Mouse (Mus musculus): ENCODE measurements at regions not wholly inside any gene's neighbourhood (a gene's known extent, or its start where the extent isn't known, plus 50 kb on each side); places are given as distances from the start of the nearest gene placed in this dataset.
A peak's percentile ranks its signal among the peaks of the same experiment; 100 is the strongest.

DNA sequence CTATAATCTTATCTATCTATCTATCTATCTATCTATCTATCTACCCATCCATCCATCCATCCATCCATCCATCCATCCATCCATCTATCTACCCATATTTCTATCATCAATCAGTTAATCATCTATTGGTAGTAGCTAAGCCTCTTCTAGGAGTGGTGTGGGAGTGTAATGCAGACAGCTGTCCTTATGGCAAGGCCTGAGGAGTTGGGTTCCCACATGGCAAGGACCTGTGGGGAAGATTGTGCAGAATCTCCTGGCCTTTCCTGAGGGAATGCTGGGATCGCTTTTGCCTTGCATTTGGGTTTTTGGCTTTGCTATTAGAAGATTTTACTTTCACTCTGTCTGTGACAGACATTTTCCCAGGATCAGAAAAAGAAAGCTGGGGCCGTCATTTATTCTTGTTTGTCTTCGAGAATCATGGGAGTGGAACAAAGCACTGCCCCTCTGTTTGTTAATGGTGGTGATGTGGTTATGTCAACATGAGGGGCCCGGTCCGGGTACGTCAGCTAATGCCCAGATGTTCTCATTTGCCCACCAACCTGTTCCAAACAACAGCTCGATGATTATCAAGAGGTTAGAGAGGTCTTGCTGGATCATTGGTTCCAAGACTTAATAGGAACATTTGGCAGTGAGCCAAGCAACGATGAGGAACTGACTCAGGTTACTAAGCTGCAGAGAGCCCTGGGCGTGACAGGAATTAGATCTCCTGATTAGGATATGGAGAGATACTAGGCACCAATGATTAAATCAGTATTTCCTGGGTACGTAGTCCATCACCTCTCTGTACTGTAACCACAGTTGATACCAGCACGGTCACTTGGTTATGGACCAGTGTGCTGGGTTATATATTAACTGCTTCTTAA lies 249.0 kb upstream of the Dusp10 start:
- Histone ChIP-seq H3K27ac (ENCODE audit: low read depth, low read length) (no peak overlapping the region), H3K36me3 (ENCODE audit: insufficient read depth, low read length) (no peaks in the 10 kb centered on the region), H3K9ac (replicated peaks; ENCODE audit: low read length, poor library complexity, severe bottlenecking) (no peak overlapping the region), H3K9me3 (ENCODE audit: low read length) (no peaks in the 10 kb centered on the region), H3K4me1 (ENCODE audit: insufficient read depth, low read length) (no peaks in the 10 kb centered on the region), H3K4me2 (ENCODE audit: low read depth, low read length, poor library complexity, severe bottlenecking) (no peak overlapping the region), H3K27me3 (ENCODE audit: insufficient read depth, low read length) (no peaks in the 10 kb centered on the region), H3K4me3 (ENCODE audit: low read depth, low read length) (no peak overlapping the region)
- no peak for TF ChIP-seq CTCF (IDR thresholded peaks at IDR 0.05)
- ATAC-seq (ENCODE audit: low FRiP score) (no peak), DNase-seq (ENCODE audit: low spot score) (no peak)
- 62% methylated on average over 11 of the region's 11 CpGs for WGBS

DNA sequence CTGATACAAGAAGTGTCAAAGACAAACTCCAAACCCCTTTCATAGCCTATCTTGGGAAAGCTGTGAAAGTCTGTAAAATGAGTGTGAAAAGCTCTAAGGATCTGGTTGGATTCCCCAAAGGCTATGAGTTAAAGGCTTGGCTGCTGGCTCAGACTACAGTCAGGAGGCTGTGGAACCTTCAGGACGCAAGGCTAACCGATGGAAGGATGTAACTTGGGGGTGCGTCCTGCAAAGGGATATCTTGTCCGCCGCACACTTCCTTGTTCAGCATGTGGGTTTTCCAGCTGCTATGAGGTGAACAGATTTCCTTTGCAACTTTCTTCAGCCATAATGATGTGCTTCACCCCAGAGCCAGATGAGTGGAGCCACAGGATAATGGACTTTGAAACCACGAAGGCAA lies 240.3 kb upstream of the Dusp10 start:
- no peak overlapping the region for H3K9ac ChIP-seq (replicated peaks; ENCODE audit: low read length, poor library complexity, severe bottlenecking)
- ATAC-seq (ENCODE audit: low FRiP score) (no peak), DNase-seq (ENCODE audit: low spot score) (no peak)
- H3K27me3 ChIP-seq (ENCODE audit: insufficient read depth, low read length), result no peaks in the 10 kb centered on the region
- no peak overlapping the region for H3K4me2 ChIP-seq (ENCODE audit: low read depth, low read length, poor library complexity, severe bottlenecking)
- no peak overlapping the region for H3K27ac ChIP-seq (ENCODE audit: low read depth, low read length)
- no peaks in the 10 kb centered on the region for H3K36me3 ChIP-seq (ENCODE audit: insufficient read depth, low read length)
- TF ChIP-seq CTCF (IDR thresholded peaks at IDR 0.05), result no peak
- no peaks in the 10 kb centered on the region for H3K9me3 ChIP-seq (ENCODE audit: low read length)
- H3K4me3 ChIP-seq (ENCODE audit: low read depth, low read length), result no peak overlapping the region
- no peaks in the 10 kb centered on the region for H3K4me1 ChIP-seq (ENCODE audit: insufficient read depth, low read length)
- WGBS, result 85% methylated on average over 6 of the region's 6 CpGs

DNA sequence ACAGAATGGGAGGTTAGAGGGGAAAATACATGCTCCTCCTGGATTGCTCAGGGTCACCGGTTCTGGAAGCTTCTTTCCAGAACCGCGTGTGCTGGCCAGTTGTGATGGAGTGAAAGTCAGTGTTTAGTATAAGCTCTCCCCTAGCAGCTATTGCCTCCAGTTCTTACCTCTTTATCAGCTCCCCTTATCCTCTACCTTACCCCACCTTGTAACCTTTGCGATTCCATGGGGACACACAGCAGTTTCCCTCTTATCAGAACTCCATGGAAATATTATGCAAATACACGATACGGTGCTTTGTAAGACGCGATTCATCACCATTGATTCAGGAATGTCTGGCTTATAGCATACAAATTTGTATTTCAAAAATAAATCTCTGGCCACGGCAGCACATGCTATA lies 232.9 kb upstream of the Dusp10 start:
- Histone ChIP-seq H3K4me2 (ENCODE audit: low read depth, low read length, poor library complexity, severe bottlenecking) (no peak overlapping the region), H3K27me3 (ENCODE audit: insufficient read depth, low read length) (no peaks in the 10 kb centered on the region), H3K27ac (ENCODE audit: low read depth, low read length) (no peak overlapping the region), H3K4me1 (ENCODE audit: insufficient read depth, low read length) (no peaks in the 10 kb centered on the region), H3K36me3 (ENCODE audit: insufficient read depth, low read length) (no peaks in the 10 kb centered on the region), H3K9me3 (ENCODE audit: low read length) (no peaks in the 10 kb centered on the region), H3K4me3 (ENCODE audit: low read depth, low read length) (no peak overlapping the region), H3K9ac (replicated peaks; ENCODE audit: low read length, poor library complexity, severe bottlenecking) (no peak overlapping the region)
- no peak for DNase-seq (ENCODE audit: low spot score)
- no peak for TF ChIP-seq CTCF (IDR thresholded peaks at IDR 0.05)
- ATAC-seq (ENCODE audit: low FRiP score), result no peak
- 84% methylated on average over 9 of the region's 9 CpGs for WGBS

DNA sequence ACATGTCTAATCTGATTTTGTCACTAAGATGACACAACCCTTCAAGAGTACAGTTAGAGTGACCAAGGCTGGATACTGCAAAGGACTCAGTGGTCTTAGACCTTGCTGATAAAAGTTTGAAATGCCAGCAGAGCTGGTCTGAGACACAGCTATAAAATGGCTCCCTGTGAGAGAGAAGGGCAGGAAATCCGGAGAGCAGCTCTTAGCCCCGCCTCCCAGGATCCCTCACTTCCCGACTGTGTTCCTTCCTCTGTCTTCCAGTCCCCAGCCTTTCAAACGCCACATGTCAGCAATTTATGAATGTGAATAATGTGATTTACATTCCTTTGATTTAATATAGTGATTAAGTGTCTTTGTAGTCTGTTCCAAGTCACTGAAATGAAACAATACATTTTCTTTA lies 232.3 kb upstream of the Dusp10 start:
- no peak for TF ChIP-seq CTCF (IDR thresholded peaks at IDR 0.05)
- DNase-seq (ENCODE audit: low spot score) (no peak), ATAC-seq (ENCODE audit: low FRiP score) (no peak)
- Histone ChIP-seq H3K36me3 (ENCODE audit: insufficient read depth, low read length) (no peaks in the 10 kb centered on the region), H3K4me3 (ENCODE audit: low read depth, low read length) (no peak overlapping the region), H3K27me3 (ENCODE audit: insufficient read depth, low read length) (no peaks in the 10 kb centered on the region), H3K9me3 (ENCODE audit: low read length) (no peaks in the 10 kb centered on the region), H3K4me1 (ENCODE audit: insufficient read depth, low read length) (no peaks in the 10 kb centered on the region), H3K9ac (replicated peaks; ENCODE audit: low read length, poor library complexity, severe bottlenecking) (no peak overlapping the region), H3K4me2 (ENCODE audit: low read depth, low read length, poor library complexity, severe bottlenecking) (no peak overlapping the region), H3K27ac (ENCODE audit: low read depth, low read length) (no peak overlapping the region)
- 36% methylated on average over 4 of the region's 4 CpGs for WGBS

DNA sequence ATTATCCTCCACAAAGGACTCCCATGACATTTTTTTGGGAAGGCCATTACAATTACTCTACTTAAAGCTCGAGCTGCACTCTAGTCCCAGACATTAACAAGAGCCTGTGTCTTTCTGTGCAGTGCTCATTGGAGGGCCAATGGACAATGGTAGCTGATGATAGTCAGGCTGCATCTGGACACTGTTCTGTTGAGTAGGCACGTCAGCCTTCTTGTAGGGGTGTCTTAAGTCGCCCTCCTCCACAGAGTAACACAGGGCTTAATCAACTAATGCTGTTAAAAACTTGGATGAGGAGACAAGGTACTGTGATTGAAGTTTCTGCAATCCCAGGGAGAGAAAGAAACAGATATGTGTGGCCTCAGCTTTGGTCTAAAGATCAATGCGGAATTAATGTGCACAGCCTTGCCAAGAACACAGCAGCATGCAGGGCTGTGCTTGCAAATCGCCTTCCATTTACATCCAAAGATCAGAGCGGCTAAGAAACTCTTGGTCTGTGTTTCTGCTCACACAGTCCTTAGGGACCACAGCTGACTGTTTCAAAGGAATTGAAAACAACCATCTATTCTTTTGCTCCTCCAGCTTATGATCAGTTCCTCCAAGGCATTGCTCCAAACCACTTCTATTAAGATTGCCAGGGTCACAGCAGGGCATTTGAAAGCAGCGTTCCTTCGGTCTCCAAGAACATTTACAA lies 229.5 kb upstream of the Dusp10 start:
- no peak overlapping the region for H3K4me3 ChIP-seq (ENCODE audit: low read depth, low read length)
- H3K4me1 ChIP-seq (ENCODE audit: insufficient read depth, low read length), result no peaks in the 10 kb centered on the region
- ATAC-seq (ENCODE audit: low FRiP score) (no peak), DNase-seq (ENCODE audit: low spot score) (peak; percentile 54)
- H3K9ac ChIP-seq (replicated peaks; ENCODE audit: low read length, poor library complexity, severe bottlenecking), result no peak overlapping the region
- TF ChIP-seq CTCF (IDR thresholded peaks at IDR 0.05), result no peak
- H3K4me2 ChIP-seq (ENCODE audit: low read depth, low read length, poor library complexity, severe bottlenecking), result no peak overlapping the region
- no peaks in the 10 kb centered on the region for H3K27me3 ChIP-seq (ENCODE audit: insufficient read depth, low read length)
- no peak overlapping the region for H3K27ac ChIP-seq (ENCODE audit: low read depth, low read length)
- 42% methylated on average over 8 of the region's 8 CpGs for WGBS
- H3K36me3 ChIP-seq (ENCODE audit: insufficient read depth, low read length), result no peaks in the 10 kb centered on the region
- H3K9me3 ChIP-seq (ENCODE audit: low read length), result no peaks in the 10 kb centered on the region

DNA sequence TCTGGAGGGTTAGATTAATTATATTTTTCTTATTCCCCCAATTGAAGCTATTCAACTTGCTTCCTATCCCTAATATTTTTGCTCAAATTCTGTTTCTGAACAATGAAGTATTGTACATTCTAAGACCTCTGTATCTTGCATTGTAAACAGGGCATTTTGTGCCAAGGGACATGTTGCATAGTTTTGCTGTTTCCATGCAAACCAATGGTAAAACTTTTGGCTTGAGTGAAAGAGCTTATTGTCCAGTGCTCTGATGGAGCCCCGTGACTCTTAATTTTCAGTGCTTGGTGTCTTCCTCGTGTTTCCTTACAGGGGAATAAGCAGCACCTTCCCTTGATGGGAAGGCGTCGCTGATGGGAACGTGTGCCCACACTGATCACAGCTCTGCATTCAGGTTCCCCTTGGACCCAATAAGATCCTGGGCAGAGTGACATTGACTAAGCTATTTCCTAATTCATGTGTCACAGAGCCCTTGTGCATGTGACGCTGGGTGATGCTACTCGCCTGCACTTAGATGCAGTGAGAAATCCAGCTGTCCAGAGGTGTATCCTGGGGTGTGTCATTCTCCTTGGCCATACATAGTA lies 220.8 kb upstream of the Dusp10 start:
- no peak overlapping the region for H3K27ac ChIP-seq (ENCODE audit: low read depth, low read length)
- ATAC-seq (ENCODE audit: low FRiP score) (no peak), DNase-seq (ENCODE audit: low spot score) (peak; percentile 37)
- 0 out of 2 replicates have a peak, but pooled peaks cover 3% of the 10 kb centered on the region for H3K4me1 ChIP-seq (ENCODE audit: insufficient read depth, low read length)
- H3K9ac ChIP-seq (replicated peaks; ENCODE audit: low read length, poor library complexity, severe bottlenecking), result no peak overlapping the region
- no peaks in the 10 kb centered on the region for H3K27me3 ChIP-seq (ENCODE audit: insufficient read depth, low read length)
- TF ChIP-seq CTCF (IDR thresholded peaks at IDR 0.05), result no peak
- no peaks in the 10 kb centered on the region for H3K9me3 ChIP-seq (ENCODE audit: low read length)
- H3K4me2 ChIP-seq (ENCODE audit: low read depth, low read length, poor library complexity, severe bottlenecking), result no peak overlapping the region
- no peaks in the 10 kb centered on the region for H3K36me3 ChIP-seq (ENCODE audit: insufficient read depth, low read length)
- no peak overlapping the region for H3K4me3 ChIP-seq (ENCODE audit: low read depth, low read length)
- 70% methylated on average over 7 of the region's 7 CpGs for WGBS

Measured in midbrain, postnatal 0 days (tissue).